Mouse (Mus musculus): ENCODE measurements around the gene Gm11733. TPM values are rescaled to one million over a fixed set of nuclear protein-coding genes. Genes with fewer than 3 reads are reported as not detected.
"Not testable (repeated sequence)": the region's sequence is repeated elsewhere in the genome, so short reads cannot be mapped to it uniquely, and the experiment has no call there.

Gm11733 gene
- polyA plus RNA-seq (2016; fragmentation: Nextera tagmentation; extraction: Ambion mirVana) = not detected in 2 replicates

DNA sequence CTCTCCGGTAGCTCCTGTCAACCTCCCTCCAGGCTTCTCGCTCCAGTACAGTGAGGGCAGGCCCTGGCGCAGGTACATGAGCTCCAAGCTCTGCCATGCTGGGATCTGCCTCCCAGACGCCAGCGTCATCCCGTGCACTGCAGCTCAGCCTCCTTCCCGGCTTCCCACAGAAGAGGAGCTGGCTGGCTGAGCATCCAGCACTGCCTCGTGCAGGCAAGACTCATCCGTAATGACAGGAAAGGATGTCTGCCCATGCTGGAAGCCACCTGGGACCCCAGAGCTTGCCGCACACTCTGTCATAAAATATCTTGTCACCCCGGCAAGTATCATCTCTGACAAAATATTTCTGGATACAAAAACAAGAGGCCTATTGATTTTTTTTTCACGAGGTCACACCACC lies at the start of gene Gm11733:
Gene Gm11733 (plus strand): TSS at position 171 of the 400 bp plus-strand sequence.
- Histone ChIP-seq H3K4me2 (peak within 1 kb of the TSS; percentile 77), H3K27me3 (replicated peaks) (peaks cover 13% of the 10 kb centered on the region; the same call in 1 of the 2 replicates), H3K9me3 (replicated peaks) (peaks cover 8% of the 10 kb centered on the region; the same call in 1 of the 2 replicates), H3K27ac (ENCODE audit: poor library complexity, severe bottlenecking) (no peak within 1 kb of the TSS), H3K4me1 (replicated peaks) (peaks cover 26% of the 10 kb centered on the region), H3K36me3 (no peaks in the 10 kb centered on the region), H3K9ac (peak within 1 kb of the TSS; percentile 8; the same call in 1 of the 2 replicates), H3K4me3 (peak within 1 kb of the TSS; percentile 37)
- no peak for ATAC-seq (ENCODE audit: insufficient number of reproducible peaks, low FRiP score)
- WGBS = 32% methylated on average over 12 of the region's 12 CpGs

DNA sequence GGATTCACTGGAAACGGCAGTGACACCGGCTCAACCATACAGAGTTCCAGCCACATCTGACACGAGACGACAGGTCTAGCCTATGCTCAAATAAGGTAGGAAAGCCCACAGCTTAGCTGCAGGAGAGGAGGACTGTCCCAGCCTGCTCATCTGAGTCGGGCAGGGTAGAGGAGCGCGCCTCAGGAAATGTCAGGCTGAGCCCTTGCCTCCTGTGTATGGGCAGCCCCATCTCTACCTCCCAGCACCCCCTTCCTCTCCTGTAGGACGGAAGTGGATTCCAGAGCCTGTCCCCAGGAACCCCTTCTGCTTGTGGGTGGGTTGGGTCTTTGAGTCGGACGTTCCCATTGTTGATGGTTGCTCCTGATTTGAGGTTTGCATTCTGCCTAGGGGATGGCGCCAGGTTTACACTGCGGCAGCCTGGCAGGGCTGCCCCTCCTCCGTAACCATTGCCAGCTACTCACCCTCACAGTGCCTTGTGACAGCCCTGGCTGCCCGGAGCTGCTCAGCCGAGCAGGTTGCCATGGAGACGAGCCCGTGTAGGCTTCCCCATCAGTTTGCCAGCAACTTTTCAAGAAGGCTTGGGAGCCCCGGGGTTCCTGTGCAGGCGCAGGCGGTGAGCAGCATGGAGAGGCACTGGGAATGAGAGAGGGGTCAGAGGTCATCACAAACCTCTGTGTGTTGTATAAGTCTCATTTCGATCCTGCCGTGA lies 47.6 kb upstream of the Gm11733 start:
- H3K27ac ChIP-seq (ENCODE audit: poor library complexity, severe bottlenecking) = no peak overlapping the region
- H3K4me2 ChIP-seq = no peak overlapping the region
- no peaks in the 10 kb centered on the region for H3K36me3 ChIP-seq
- H3K27me3 ChIP-seq (replicated peaks) = peaks cover 67% of the 10 kb centered on the region
- H3K9ac ChIP-seq = no peak overlapping the region
- no peak for ATAC-seq (ENCODE audit: insufficient number of reproducible peaks, low FRiP score)
- peaks cover 18% of the 10 kb centered on the region for H3K4me1 ChIP-seq (replicated peaks)
- H3K9me3 ChIP-seq (replicated peaks) = peaks cover 3% of the 10 kb centered on the region; the same call in 1 of the 2 replicates
- 32% methylated on average over 22 of the region's 22 CpGs for WGBS
- no peak overlapping the region for H3K4me3 ChIP-seq

DNA sequence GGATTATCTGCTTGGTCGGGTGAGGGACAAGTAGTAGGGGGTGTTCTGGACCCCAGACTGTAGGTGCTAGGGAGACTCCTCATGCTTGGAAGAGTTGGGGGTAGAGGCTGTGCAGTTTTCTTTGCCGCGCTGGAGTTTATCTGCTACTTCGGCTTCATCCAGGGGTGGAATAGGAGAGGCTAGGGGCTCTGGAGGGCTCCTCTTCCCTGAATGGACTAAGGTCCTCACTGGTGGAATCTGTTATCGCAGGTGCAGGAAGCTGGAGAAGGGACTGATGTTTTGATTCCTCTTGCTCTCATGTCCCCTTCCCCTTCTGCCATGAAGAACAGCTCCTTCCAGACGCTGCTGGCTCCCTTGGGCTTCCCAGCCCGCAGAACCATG lies 47.1 kb upstream of the Gm11733 start:
- Histone ChIP-seq H3K27me3 (replicated peaks) (peaks cover 69% of the 10 kb centered on the region), H3K4me3 (no peak overlapping the region), H3K4me1 (replicated peaks) (peaks cover 18% of the 10 kb centered on the region), H3K27ac (ENCODE audit: poor library complexity, severe bottlenecking) (no peak overlapping the region), H3K9me3 (replicated peaks) (peaks cover 3% of the 10 kb centered on the region; the same call in 1 of the 2 replicates), H3K36me3 (no peaks in the 10 kb centered on the region), H3K4me2 (no peak overlapping the region), H3K9ac (no peak overlapping the region)
- no peak for ATAC-seq (ENCODE audit: insufficient number of reproducible peaks, low FRiP score)
- 37% methylated on average over 7 of the region's 7 CpGs for WGBS

GRCm38 (mm10) chr11:117438363-117438762 lies 45.8 kb upstream of the Gm11733 start:
- Histone ChIP-seq H3K27me3 (replicated peaks) (peaks cover 71% of the 10 kb centered on the region), H3K4me3 (no peak overlapping the region), H3K4me2 (no peak overlapping the region), H3K4me1 (replicated peaks) (peaks cover 18% of the 10 kb centered on the region), H3K36me3 (no peaks in the 10 kb centered on the region), H3K27ac (ENCODE audit: poor library complexity, severe bottlenecking) (no peak overlapping the region), H3K9me3 (replicated peaks) (no peaks in the 10 kb centered on the region; the same call in 1 of the 2 replicates), H3K9ac (no peak overlapping the region)
- no peak for ATAC-seq (ENCODE audit: insufficient number of reproducible peaks, low FRiP score)
- WGBS = 38% methylated on average over 6 of the region's 6 CpGs

DNA sequence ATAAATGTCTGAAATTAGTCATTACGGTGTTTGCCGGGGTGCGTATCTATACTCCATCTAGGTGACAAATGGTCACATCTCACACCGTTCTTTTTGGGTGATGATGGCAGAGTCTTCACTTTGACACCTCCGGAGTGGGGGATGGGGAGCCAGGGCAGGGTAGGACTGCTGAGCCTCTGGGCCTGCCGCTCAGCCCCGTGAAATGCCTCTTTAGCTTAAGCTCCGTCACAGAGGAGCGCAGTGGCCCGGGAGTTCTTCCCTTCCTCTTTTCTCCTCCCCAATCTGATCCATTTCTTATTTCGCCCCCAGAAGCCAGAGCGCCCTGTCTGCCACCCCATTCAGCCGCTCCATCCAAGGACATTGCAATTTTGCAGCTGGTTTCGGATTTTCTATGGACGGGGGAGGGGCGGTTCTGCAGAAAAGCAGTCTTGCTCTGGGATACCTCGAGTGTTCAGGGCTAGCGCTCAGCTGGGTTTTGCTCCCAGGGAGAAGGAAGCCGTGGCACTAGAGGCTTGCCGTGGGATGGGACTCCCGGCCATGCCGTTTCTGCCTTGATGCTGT lies 43.2 kb upstream of the Gm11733 start:
- peak overlapping the region; percentile 55 for H3K4me2 ChIP-seq
- no peaks in the 10 kb centered on the region for H3K9me3 ChIP-seq (replicated peaks)
- peak overlapping the region; percentile 15; the same call in 1 of the 2 replicates for H3K4me3 ChIP-seq
- no peaks in the 10 kb centered on the region for H3K36me3 ChIP-seq
- H3K27me3 ChIP-seq (replicated peaks) = peaks cover 77% of the 10 kb centered on the region
- 12% methylated on average over 22 of the region's 22 CpGs for WGBS
- no peak overlapping the region for H3K27ac ChIP-seq (ENCODE audit: poor library complexity, severe bottlenecking)
- H3K9ac ChIP-seq = no peak overlapping the region
- H3K4me1 ChIP-seq (replicated peaks) = peaks cover 24% of the 10 kb centered on the region
- no peak for ATAC-seq (ENCODE audit: insufficient number of reproducible peaks, low FRiP score)

DNA sequence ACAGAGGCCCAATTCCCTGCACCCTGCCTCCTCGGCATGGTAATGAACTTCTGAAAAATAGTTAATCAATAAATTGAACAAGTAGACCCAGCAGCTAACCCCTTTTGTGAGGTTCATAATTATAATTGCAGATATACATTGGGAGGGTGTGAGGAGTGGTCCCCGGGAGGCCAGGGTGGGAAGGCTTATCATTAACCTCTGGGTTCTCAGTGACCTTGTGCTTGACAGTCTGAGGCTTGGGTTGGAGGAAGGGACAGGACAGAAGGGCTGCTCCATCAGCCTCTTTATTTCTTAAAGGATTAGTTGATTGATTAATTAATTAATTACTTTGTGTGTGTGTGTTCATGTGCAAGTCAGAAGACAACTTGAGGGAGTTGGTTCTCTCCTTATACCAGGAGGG lies 40.1 kb upstream of the Gm11733 start:
- Histone ChIP-seq H3K4me1 (replicated peaks) (peaks cover 15% of the 10 kb centered on the region), H3K4me2 (no peak overlapping the region), H3K27me3 (replicated peaks) (peaks cover 66% of the 10 kb centered on the region), H3K9me3 (replicated peaks) (no peaks in the 10 kb centered on the region), H3K4me3 (no peak overlapping the region), H3K9ac (no peak overlapping the region), H3K27ac (ENCODE audit: poor library complexity, severe bottlenecking) (no peak overlapping the region), H3K36me3 (no peaks in the 10 kb centered on the region)
- WGBS = 57% methylated on average over 2 of the region's 2 CpGs
- ATAC-seq (ENCODE audit: insufficient number of reproducible peaks, low FRiP score) = no peak

DNA sequence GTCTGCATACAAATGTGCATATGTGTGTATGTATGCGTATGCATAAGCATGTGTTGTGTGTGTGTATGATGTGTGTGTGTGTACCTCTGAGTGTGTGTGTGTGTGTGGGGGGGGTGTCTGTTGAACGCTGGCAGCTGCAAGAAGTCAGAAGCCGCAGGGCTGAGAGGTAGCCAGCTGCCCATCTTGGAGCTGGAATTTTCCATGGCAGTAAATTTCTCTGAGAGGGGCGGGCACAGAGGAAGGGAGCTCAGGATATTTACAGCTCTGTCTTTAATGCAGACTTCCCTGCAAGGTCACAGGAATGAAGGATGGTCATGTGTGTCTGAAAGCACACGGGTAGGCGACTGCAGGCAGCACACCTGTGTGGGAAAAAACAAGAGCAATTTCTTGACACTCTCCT lies 38.5 kb upstream of the Gm11733 start:
- WGBS = 47% methylated on average over 6 of the region's 6 CpGs

GRCm38 (mm10) chr11:117454086-117454485 lies 30.1 kb upstream of the Gm11733 start:
- Histone ChIP-seq H3K4me3 (no peak overlapping the region), H3K27ac (ENCODE audit: poor library complexity, severe bottlenecking) (no peak overlapping the region), H3K9me3 (replicated peaks) (no peaks in the 10 kb centered on the region), H3K4me2 (no peak overlapping the region), H3K9ac (no peak overlapping the region), H3K36me3 (no peaks in the 10 kb centered on the region), H3K4me1 (replicated peaks) (0 out of 2 replicates have a peak, but pooled peaks cover 1% of the 10 kb centered on the region), H3K27me3 (replicated peaks) (peaks cover 78% of the 10 kb centered on the region)
- 32% methylated on average over 10 of the region's 10 CpGs for WGBS
- ATAC-seq (ENCODE audit: insufficient number of reproducible peaks, low FRiP score) = no peak

More for the DNA sequence above, 38.5 kb upstream of the Gm11733 start:
- H3K9me3 ChIP-seq (replicated peaks) = no peaks in the 10 kb centered on the region
- no peak overlapping the region for H3K9ac ChIP-seq
- no peak overlapping the region for H3K4me2 ChIP-seq
- no peaks in the 10 kb centered on the region for H3K36me3 ChIP-seq
- no peak overlapping the region for H3K4me3 ChIP-seq
- H3K4me1 ChIP-seq (replicated peaks) = peaks cover 14% of the 10 kb centered on the region
- H3K27ac ChIP-seq (ENCODE audit: poor library complexity, severe bottlenecking) = no peak overlapping the region
- peaks cover 61% of the 10 kb centered on the region for H3K27me3 ChIP-seq (replicated peaks)
- no peak for ATAC-seq (ENCODE audit: insufficient number of reproducible peaks, low FRiP score)

DNA sequence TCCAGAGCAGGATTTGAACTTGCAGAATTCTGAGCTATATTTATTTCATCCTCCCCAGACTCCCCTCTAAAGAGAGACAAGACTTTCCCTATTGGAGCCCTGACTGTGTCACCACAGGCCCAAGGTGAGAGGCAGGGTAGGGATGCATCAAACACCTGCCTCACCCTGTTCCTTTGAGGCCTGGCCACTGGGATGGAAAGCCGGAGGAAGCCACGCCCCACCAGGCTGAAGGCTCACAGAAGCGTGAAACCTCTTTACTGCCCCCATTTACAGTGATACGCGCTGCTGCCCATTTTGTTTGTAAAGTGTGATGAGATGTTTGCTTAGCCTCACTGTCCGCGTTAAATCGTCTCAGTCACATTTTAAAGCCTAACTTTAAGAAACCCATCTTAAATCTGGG lies 25.0 kb upstream of the Gm11733 start:
- H3K4me2 ChIP-seq = no peak overlapping the region; the same call in 1 of the 2 replicates
- 6% methylated on average over 8 of the region's 8 CpGs for WGBS
- peaks cover 85% of the 10 kb centered on the region for H3K27me3 ChIP-seq (replicated peaks)

GRCm38 (mm10) chr11:117462202-117462864 lies 21.8 kb upstream of the Gm11733 start:
- Histone ChIP-seq H3K27me3 (replicated peaks) (peaks cover 87% of the 10 kb centered on the region), H3K4me2 (peak overlapping the region; percentile 40), H3K9ac (0 out of 2 replicates have a peak overlapping the region, but pooled peaks have one; percentile 19), H3K4me1 (replicated peaks) (peaks cover 25% of the 10 kb centered on the region), H3K36me3 (no peaks in the 10 kb centered on the region), H3K9me3 (replicated peaks) (no peaks in the 10 kb centered on the region), H3K4me3 (0 out of 2 replicates have a peak overlapping the region, but pooled peaks have one; percentile 2), H3K27ac (ENCODE audit: poor library complexity, severe bottlenecking) (no peak overlapping the region)
- ATAC-seq (ENCODE audit: insufficient number of reproducible peaks, low FRiP score) = no peak
- WGBS = 15% methylated on average over 16 of the region's 16 CpGs

More for the DNA sequence above, 25.0 kb upstream of the Gm11733 start:
- peaks cover 20% of the 10 kb centered on the region for H3K4me1 ChIP-seq (replicated peaks)
- no peak overlapping the region for H3K4me3 ChIP-seq
- H3K27ac ChIP-seq (ENCODE audit: poor library complexity, severe bottlenecking) = no peak overlapping the region
- no peak overlapping the region for H3K9ac ChIP-seq
- H3K9me3 ChIP-seq (replicated peaks) = no peaks in the 10 kb centered on the region
- H3K36me3 ChIP-seq = no peaks in the 10 kb centered on the region
- ATAC-seq (ENCODE audit: insufficient number of reproducible peaks, low FRiP score) = no peak

GRCm38 (mm10) chr11:117463416-117463815 lies 20.8 kb upstream of the Gm11733 start:
- H3K27ac ChIP-seq (ENCODE audit: poor library complexity, severe bottlenecking); H3K4me3 ChIP-seq; H3K9me3 ChIP-seq (replicated peaks); H3K36me3 ChIP-seq; H3K4me2 ChIP-seq; ATAC-seq (ENCODE audit: insufficient number of reproducible peaks, low FRiP score); H3K9ac ChIP-seq: not testable (repeated sequence)
- 71% methylated on average over 4 of the region's 4 CpGs for WGBS
- H3K4me1 ChIP-seq (replicated peaks) = peaks cover 25% of the 10 kb centered on the region
- peaks cover 76% of the 10 kb centered on the region for H3K27me3 ChIP-seq (replicated peaks)
